Mouse (Mus musculus): ENCODE measurements around the gene Sh3bp4. TPM values are rescaled to one million over a fixed set of nuclear protein-coding genes. Genes with fewer than 3 reads are reported as not detected.

Sh3bp4 gene
- total and polyA plus RNA-seq, 3 experiments = not detected

DNA sequence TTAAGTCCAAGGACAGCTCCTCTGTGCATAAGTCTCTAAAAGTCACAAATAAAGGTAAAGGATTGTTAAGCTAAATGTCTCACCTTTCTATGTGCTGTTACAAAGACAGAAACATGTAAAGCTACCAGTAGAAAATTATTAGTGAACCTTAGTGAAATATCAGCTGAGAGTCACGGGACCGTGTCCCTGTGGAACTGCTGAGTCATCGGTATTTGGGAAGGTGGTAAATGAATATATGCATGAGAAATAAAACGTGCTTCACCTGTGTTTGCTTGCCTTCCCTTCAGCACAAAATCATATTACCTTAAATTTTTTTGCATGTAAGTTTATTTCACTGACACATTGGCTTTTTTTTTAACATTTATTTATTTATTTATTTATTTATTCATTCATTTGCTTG lies 36.2 kb upstream of the Sh3bp4 start:
- in situ Hi-C loops (cut with MboI; ENCODE audit: low pct_ligation_motif_present, low pct_unique_long_range_greater_than_20kb, low sequenced_read_pairs) = no loop called here
- peaks cover 77% of the 10 kb centered on the region for H3K9me3 ChIP-seq (replicated peaks; ENCODE audit: low read length)
- dilution Hi-C loops (cut with MboI; ENCODE audit: extremely low pct_ligation_motif_present, extremely low pct_unique_long_range_greater_than_20kb, low sequenced_read_pairs) = no loop called here
- H3K4me2 ChIP-seq (ENCODE audit: insufficient read depth, low read depth, poor library complexity, severe bottlenecking) = no peak overlapping the region
- TF ChIP-seq MAFK (IDR thresholded peaks at IDR 0.05; ENCODE audit: insufficient replicate concordance, low read length) (peak; percentile 87), SMC3 (IDR thresholded peaks at IDR 0.05; ENCODE audit: low read depth, low read length) (no peak)
- no peaks in the 10 kb centered on the region for H3K27me3 ChIP-seq (replicated peaks)
- H3K9ac ChIP-seq (ENCODE audit: insufficient read depth, low read depth) = no peak overlapping the region
- H3K4me3 ChIP-seq (replicated peaks in 1 of 3; ENCODE audit: low read depth in 2 of 3, low read length in 2 of 3, poor library complexity in 1 of 3) = no peak overlapping the region
- no peak for DNase-seq (ENCODE audit: extremely low read depth)
- H3K36me3 ChIP-seq (replicated peaks in 1 of 2; ENCODE audit: control insufficient read depth in 1 of 2, insufficient read depth in 1 of 2, low read length in 1 of 2) = no peaks in the 10 kb centered on the region
- no peak overlapping the region for H3K27ac ChIP-seq (ENCODE audit: insufficient read depth, low read depth)
- H3K4me1 ChIP-seq (ENCODE audit: control insufficient read depth in 1 of 2, insufficient read depth in 2 of 2) = no peaks in the 10 kb centered on the region
- H3K79me2 ChIP-seq (replicated peaks; ENCODE audit: control insufficient read depth, extremely low read depth, insufficient read depth, poor library complexity, severe bottlenecking) = no peaks in the 10 kb centered on the region

DNA sequence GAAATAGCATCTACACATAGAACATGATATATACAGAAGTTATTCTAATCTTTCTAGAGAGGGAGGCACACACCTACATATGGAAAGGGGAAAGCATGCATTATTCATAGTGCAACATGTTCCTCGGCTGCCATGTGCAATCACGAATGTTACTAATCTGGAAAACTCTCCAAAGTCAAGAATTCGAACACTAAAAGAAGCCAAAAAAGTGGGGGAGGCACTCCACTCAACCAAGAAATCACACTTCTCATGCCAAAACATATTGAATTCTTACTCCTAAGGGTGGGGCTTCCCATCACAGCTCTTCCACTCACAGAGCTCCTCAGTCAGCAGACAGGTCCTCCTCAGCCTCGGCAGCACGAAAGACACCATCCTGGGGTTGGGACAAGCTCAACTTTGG lies 35.1 kb upstream of the Sh3bp4 start:
- no peak for TF ChIP-seq MXI1 (IDR thresholded peaks at IDR 0.05; ENCODE audit: low read depth, low read length)
- no peak for TF ChIP-seq GABPA (IDR thresholded peaks at IDR 0.05; ENCODE audit: insufficient replicate concordance, low read depth, low read length)
- TF ChIP-seq ZNF384 (IDR thresholded peaks at IDR 0.05; ENCODE audit: low read depth, low read length) = no peak
- no peaks in the 10 kb centered on the region for H3K4me1 ChIP-seq (ENCODE audit: control insufficient read depth in 1 of 2, insufficient read depth in 2 of 2)
- dilution Hi-C loops (cut with MboI; ENCODE audit: extremely low pct_ligation_motif_present, extremely low pct_unique_long_range_greater_than_20kb, low sequenced_read_pairs) = no loop called here
- no peak for DNase-seq (ENCODE audit: extremely low read depth)
- H3K36me3 ChIP-seq (replicated peaks in 1 of 2; ENCODE audit: control insufficient read depth in 1 of 2, insufficient read depth in 1 of 2, low read length in 1 of 2) = no peaks in the 10 kb centered on the region
- H3K9ac ChIP-seq (ENCODE audit: insufficient read depth, low read depth) = no peak overlapping the region
- H3K4me3 ChIP-seq (replicated peaks in 1 of 3; ENCODE audit: low read depth in 2 of 3, low read length in 2 of 3, poor library complexity in 1 of 3) = no peak overlapping the region
- in situ Hi-C loops (cut with MboI; ENCODE audit: low pct_ligation_motif_present, low pct_unique_long_range_greater_than_20kb, low sequenced_read_pairs) = no loop called here
- no peak overlapping the region for H3K27ac ChIP-seq (ENCODE audit: insufficient read depth, low read depth)
- no peaks in the 10 kb centered on the region for H3K79me2 ChIP-seq (replicated peaks; ENCODE audit: control insufficient read depth, extremely low read depth, insufficient read depth, poor library complexity, severe bottlenecking)
- no peaks in the 10 kb centered on the region for H3K27me3 ChIP-seq (replicated peaks)
- peaks cover 71% of the 10 kb centered on the region for H3K9me3 ChIP-seq (replicated peaks; ENCODE audit: low read length)
- H3K4me2 ChIP-seq (ENCODE audit: insufficient read depth, low read depth, poor library complexity, severe bottlenecking) = no peak overlapping the region

DNA sequence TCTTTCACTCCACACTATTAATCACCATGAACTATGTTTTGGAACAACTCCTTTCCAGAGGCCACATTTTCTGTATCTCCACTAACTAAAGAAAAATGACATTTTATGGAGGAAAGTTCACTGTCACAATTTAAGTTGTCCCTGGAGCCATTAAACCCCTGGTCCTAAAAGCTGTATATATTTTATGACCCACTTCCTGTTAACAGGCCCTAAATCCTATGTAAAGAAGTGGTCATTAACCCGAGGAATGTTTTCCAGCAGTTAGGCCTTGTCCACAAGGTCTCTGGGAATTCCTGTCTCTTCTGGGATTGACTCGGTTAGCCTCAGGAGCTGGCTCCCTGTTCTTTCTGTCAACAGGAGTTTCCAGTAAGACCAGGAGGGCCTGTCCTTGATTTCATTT lies 30.4 kb upstream of the Sh3bp4 start:
- no peak overlapping the region for H3K4me2 ChIP-seq (ENCODE audit: insufficient read depth, low read depth, poor library complexity, severe bottlenecking)
- in situ Hi-C loops (cut with MboI; ENCODE audit: low pct_ligation_motif_present, low pct_unique_long_range_greater_than_20kb, low sequenced_read_pairs) = no loop called here
- TF ChIP-seq USF1 (IDR thresholded peaks at IDR 0.05; ENCODE audit: low read depth, low read length) = no peak
- no peak for TF ChIP-seq EP300 (IDR thresholded peaks at IDR 0.05; ENCODE audit: low read length)
- no peak for TF ChIP-seq ELF1 (IDR thresholded peaks at IDR 0.05; ENCODE audit: low read depth, low read length)
- no peak for TF ChIP-seq CTCF (conservative IDR thresholded peaks at IDR 0.05 in 1 of 2, IDR thresholded peaks at IDR 0.05 in 1 of 2; ENCODE audit: low read depth in 2 of 2, low read length in 2 of 2)
- no peak for TF ChIP-seq RCOR1 (conservative IDR thresholded peaks at IDR 0.05; ENCODE audit: low read depth, low read length)
- TF ChIP-seq SIN3A (IDR thresholded peaks at IDR 0.05; ENCODE audit: low read length) = no peak
- no peak for TF ChIP-seq MEF2A (IDR thresholded peaks at IDR 0.05; ENCODE audit: borderline replicate concordance, low read depth, low read length)
- TF ChIP-seq ETS1 (conservative IDR thresholded peaks at IDR 0.05; ENCODE audit: low read depth, low read length) = no peak
- TF ChIP-seq MYC (IDR thresholded peaks at IDR 0.05; ENCODE audit: low read depth, low read length) = no peak
- no peak for TF ChIP-seq ZNF384 (IDR thresholded peaks at IDR 0.05; ENCODE audit: low read depth, low read length)
- TF ChIP-seq BHLHE40 (IDR thresholded peaks at IDR 0.05; ENCODE audit: low read depth, low read length) = no peak
- TF ChIP-seq E2F4 (IDR thresholded peaks at IDR 0.05; ENCODE audit: insufficient replicate concordance, low read depth, low read length) = no peak
- no peak for TF ChIP-seq POLR2A (IDR thresholded peaks at IDR 0.05; ENCODE audit: low read depth, low read length)
- TF ChIP-seq JUND (conservative IDR thresholded peaks at IDR 0.05; ENCODE audit: low read depth, low read length) = no peak
- TF ChIP-seq MXI1 (IDR thresholded peaks at IDR 0.05; ENCODE audit: low read depth, low read length) = no peak
- no peak for TF ChIP-seq CHD1 (IDR thresholded peaks at IDR 0.05; ENCODE audit: low read depth, low read length)
- H3K36me3 ChIP-seq (replicated peaks in 1 of 2; ENCODE audit: control insufficient read depth in 1 of 2, insufficient read depth in 1 of 2, low read length in 1 of 2) = no peaks in the 10 kb centered on the region
- H3K27me3 ChIP-seq (replicated peaks) = no peaks in the 10 kb centered on the region
- no peak overlapping the region for H3K9ac ChIP-seq (ENCODE audit: insufficient read depth, low read depth)
- DNase-seq (ENCODE audit: extremely low read depth) = no peak
- dilution Hi-C loops (cut with MboI; ENCODE audit: extremely low pct_ligation_motif_present, extremely low pct_unique_long_range_greater_than_20kb, low sequenced_read_pairs) = no loop called here
- H3K4me3 ChIP-seq (replicated peaks in 1 of 3; ENCODE audit: low read depth in 2 of 3, low read length in 2 of 3, poor library complexity in 1 of 3) = no peak overlapping the region
- H3K27ac ChIP-seq (ENCODE audit: insufficient read depth, low read depth) = no peak overlapping the region
- no peaks in the 10 kb centered on the region for H3K79me2 ChIP-seq (replicated peaks; ENCODE audit: control insufficient read depth, extremely low read depth, insufficient read depth, poor library complexity, severe bottlenecking)
- H3K9me3 ChIP-seq (replicated peaks; ENCODE audit: low read length) = peaks cover 70% of the 10 kb centered on the region
- H3K4me1 ChIP-seq (ENCODE audit: control insufficient read depth in 1 of 2, insufficient read depth in 2 of 2) = no peaks in the 10 kb centered on the region
